8 mouse cellular contexts compared by ENCODE assay signal in genomic region chr5:38219771-38220307, GRCm38 (mm10). TPM values are rescaled to one million over a fixed set of nuclear protein-coding genes. Genes with fewer than 3 reads are reported as not detected.
DNase-seq lines count a peak whose midpoint lies in the region; ATAC-seq and TF ChIP-seq lines count a peak whose summit lies in the region.

No protein-coding gene starts in this region.

- H3K4me1 ChIP-seq in embryonic facial prominence, embryonic 12.5 days = peaks cover 20% of the 10 kb centered on the region
- peaks cover 15% of the 10 kb centered on the region for H3K4me1 ChIP-seq in stomach, embryonic 15.5 days

- no peaks in the 10 kb centered on the region for H3K27me3 ChIP-seq in C2C12 (ENCODE audit: control insufficient read depth, insufficient read depth, insufficient read length)
- H3K27me3 ChIP-seq in embryonic facial prominence, embryonic 12.5 days = no peaks in the 10 kb centered on the region
- H3K27me3 ChIP-seq in stomach, embryonic 15.5 days (replicated peaks) = no peaks in the 10 kb centered on the region

- no peak for DNase-seq in gastrocnemius, adult 2 months
- DNase-seq in gastrocnemius, adult 8-10 months (ENCODE audit: low spot score in 2 of 2) = no peak
- no peak for DNase-seq in spleen, postnatal 14 days (ENCODE audit: low spot score in 2 of 2)

- ATAC-seq in embryonic facial prominence, embryonic 12.5 days (ENCODE audit: insufficient number of reproducible peaks, insufficient read depth, low FRiP score, low TSS enrichment) = peak; percentile 71
- peak; percentile 78 for ATAC-seq in inflammation-experienced regulatory T-cells, adult 6 months
- peak; percentile 34; the same call in 1 of the 2 replicates for ATAC-seq in megakaryocyte, adult 5-6 weeks (ENCODE audit: poor library complexity, severe bottlenecking)
- ATAC-seq in stomach, embryonic 15.5 days (ENCODE audit: insufficient read depth, low FRiP score, low read depth) = peak; percentile 70

- peak overlapping the region; percentile 67 for H3K9ac ChIP-seq in embryonic facial prominence, embryonic 12.5 days
- H3K9ac ChIP-seq in stomach, embryonic 15.5 days = peak overlapping the region; percentile 79

- intact Hi-C loops in gastrocnemius, adult 2 months (cut with DNase I) = loop anchor here (2.0 kb wide), 1 partner anchor 41 kb away; the partner anchor contains the start of gene Tmem128

- H3K79me2 ChIP-seq in C2C12 (ENCODE audit: control insufficient read depth, insufficient read depth) = peaks cover 65% of the 10 kb centered on the region

- WGBS in embryonic facial prominence, embryonic 12.5 days = under 1% methylated on average over 35 of the region's 35 CpGs
- WGBS in stomach, embryonic 15.5 days = under 1% methylated on average over 35 of the region's 35 CpGs

- peak overlapping the region; percentile 90 for H3ac ChIP-seq in C2C12 (ENCODE audit: control insufficient read depth, insufficient read length, low read depth)

- H3K27ac ChIP-seq in gastrocnemius, adult 2 months = peak overlapping the region; percentile 91
- peak overlapping the region; percentile 69 for H3K27ac ChIP-seq in embryonic facial prominence, embryonic 12.5 days
- peak overlapping the region; percentile 27; the same call in 1 of the 2 replicates for H3K27ac ChIP-seq in stomach, embryonic 15.5 days

- no peaks in the 10 kb centered on the region for H3K9me3 ChIP-seq in embryonic facial prominence, embryonic 12.5 days
- H3K9me3 ChIP-seq in stomach, embryonic 15.5 days = no peaks in the 10 kb centered on the region

- H3K79me3 ChIP-seq in C2C12 (ENCODE audit: low read depth) = peaks cover 44% of the 10 kb centered on the region

- H3K4me2 ChIP-seq in embryonic facial prominence, embryonic 12.5 days (replicated peaks) = peak overlapping the region; percentile 90
- H3K4me2 ChIP-seq in stomach, embryonic 15.5 days = peak overlapping the region; percentile 72

- peak overlapping the region; percentile 98 for H3K4me3 ChIP-seq in gastrocnemius, adult 2 months
- peak overlapping the region; percentile 87 for H3K4me3 ChIP-seq in C2C12 (ENCODE audit: insufficient read depth, poor library complexity, severe bottlenecking)
- peak overlapping the region; percentile 89 for H3K4me3 ChIP-seq in embryonic facial prominence, embryonic 12.5 days
- peak overlapping the region; percentile 74 for H3K4me3 ChIP-seq in stomach, embryonic 15.5 days (replicated peaks)

- peaks cover 29% of the 10 kb centered on the region for H3K36me3 ChIP-seq in C2C12 (ENCODE audit: control insufficient read depth, insufficient read depth)
- peaks cover 28% of the 10 kb centered on the region for H3K36me3 ChIP-seq in embryonic facial prominence, embryonic 12.5 days
- H3K36me3 ChIP-seq in stomach, embryonic 15.5 days = no peaks in the 10 kb centered on the region; the same call in 1 of the 2 replicates

- no peak for TF ChIP-seq CTCF in gastrocnemius, adult 2 months (IDR thresholded peaks at IDR 0.05)
- no peak for TF ChIP-seq CTCF in C2C12 (IDR thresholded peaks at IDR 0.05; ENCODE audit: control insufficient read depth, insufficient read depth, insufficient read length)

TF ChIP-seq in C2C12, 6 proteins besides CTCF, POLR2A, EP300 and RAD21:
- no peak for TF ChIP-seq MYOD1 (IDR thresholded peaks at IDR 0.05; ENCODE audit: control insufficient read depth, insufficient read length, low read depth)
- no peak for TF ChIP-seq MYOG (IDR thresholded peaks at IDR 0.05; ENCODE audit: control insufficient read depth, extremely low read depth, insufficient read length)
- TF ChIP-seq FOSL1 (IDR thresholded peaks at IDR 0.05; ENCODE audit: insufficient read depth, low read length, poor library complexity, severe bottlenecking) = no peak
- TF ChIP-seq MAX (IDR thresholded peaks at IDR 0.05) = no peak
- TF ChIP-seq USF1 (IDR thresholded peaks at IDR 0.05; ENCODE audit: low read depth) = no peak
- no peak for TF ChIP-seq CEBPB (IDR thresholded peaks at IDR 0.05; ENCODE audit: low read depth)

RNA-seq across cellular contexts. Expression of gene Zbtb49, which starts 0.4 kb away (rescaled TPM):
- total RNA-seq in gastrocnemius, adult 2 months (2021) = 1 to 10 TPM; 2.6 to 3.1 TPM
- 1 to 10 TPM; 2.4 to 3.8 (median 3.3) TPM for total RNA-seq in gastrocnemius, adult 8-10 months (2022)
- polyA plus RNA-seq in C2C12 (2012; fragmentation: generic; extraction: Trizol) = 4.7 TPM
- 18.7 and 19.5 TPM in 2 replicates for polyA plus RNA-seq in embryonic facial prominence, embryonic 12.5 days (2016; fragmentation: Nextera tagmentation; extraction: Ambion mirVana)
- 10 to 100 TPM; 10.7 to 17.4 (median 15.3) TPM for polyA plus RNA-seq in inflammation-experienced regulatory T-cells, adult 6 months (2017; shearing (Covaris generic))
- 4.4 and 6.0 TPM in 2 replicates for total RNA-seq in megakaryocyte, adult 5-6 weeks (2015)
- total RNA-seq in megakaryocyte, adult 5-6 weeks (2017) = 4.0 and 7.7 TPM in 2 replicates
- 12.0 and 12.5 TPM in 2 replicates for polyA plus RNA-seq in stomach, embryonic 15.5 days (2015; fragmentation: Nextera tagmentation; extraction: Ambion mirVana)

RNA-seq across cellular contexts. Expression of gene Lyar, which starts 0.4 kb away (rescaled TPM):
- 10 to 100 TPM; 18.7 to 19.9 TPM for total RNA-seq in gastrocnemius, adult 2 months (2021)
- 10 to 100 TPM; 17.2 to 25.7 (median 19.4) TPM for total RNA-seq in gastrocnemius, adult 8-10 months (2022)
- polyA plus RNA-seq in C2C12 (2012; fragmentation: generic; extraction: Trizol) = 57.3 TPM
- polyA plus RNA-seq in embryonic facial prominence, embryonic 12.5 days (2016; fragmentation: Nextera tagmentation; extraction: Ambion mirVana) = 118 and 122 TPM in 2 replicates
- 10 to 100 TPM; 49.7 to 59.4 (median 50.8) TPM for polyA plus RNA-seq in inflammation-experienced regulatory T-cells, adult 6 months (2017; shearing (Covaris generic))
- 27.6 and 33.7 TPM in 2 replicates for total RNA-seq in megakaryocyte, adult 5-6 weeks (2015)
- total RNA-seq in megakaryocyte, adult 5-6 weeks (2017) = 28.1 and 45.1 TPM in 2 replicates
- 96.6 and 106 TPM in 2 replicates for polyA plus RNA-seq in stomach, embryonic 15.5 days (2015; fragmentation: Nextera tagmentation; extraction: Ambion mirVana)

RNA-seq across cellular contexts. Expression of gene Tmem128, which starts 40.1 kb away (rescaled TPM):
- total RNA-seq in gastrocnemius, adult 2 months (2021) = 1 to 10 TPM; 6.6 to 8.1 TPM
- 1 to 10 TPM; 6.7 to 8.2 (median 7.1) TPM for total RNA-seq in gastrocnemius, adult 8-10 months (2022)
- 38.3 TPM for polyA plus RNA-seq in C2C12 (2012; fragmentation: generic; extraction: Trizol)
- 66.1 and 71.3 TPM in 2 replicates for polyA plus RNA-seq in embryonic facial prominence, embryonic 12.5 days (2016; fragmentation: Nextera tagmentation; extraction: Ambion mirVana)
- polyA plus RNA-seq in inflammation-experienced regulatory T-cells, adult 6 months (2017; shearing (Covaris generic)) = 100 to 1,000 TPM; 101 to 125 (median 113) TPM
- total RNA-seq in megakaryocyte, adult 5-6 weeks (2015) = 95.8 and 96.8 TPM in 2 replicates
- 32.3 and 34.5 TPM in 2 replicates for total RNA-seq in megakaryocyte, adult 5-6 weeks (2017)
- polyA plus RNA-seq in stomach, embryonic 15.5 days (2015; fragmentation: Nextera tagmentation; extraction: Ambion mirVana) = 67.1 and 70.1 TPM in 2 replicates

RNA-seq across cellular contexts. Expression of gene Otop1, which starts 55.9 kb away (rescaled TPM):
- under 1 TPM; 0.18 to 0.20 TPM for total RNA-seq in gastrocnemius, adult 2 months (2021)
- under 1 TPM; 0.19 to 0.38 (median 0.29) TPM for total RNA-seq in gastrocnemius, adult 8-10 months (2022)
- 0.05 TPM for polyA plus RNA-seq in C2C12 (2012; fragmentation: generic; extraction: Trizol)
- polyA plus RNA-seq in embryonic facial prominence, embryonic 12.5 days (2016; fragmentation: Nextera tagmentation; extraction: Ambion mirVana) = 0.06 and 0.13 TPM in 2 replicates
- polyA plus RNA-seq in inflammation-experienced regulatory T-cells, adult 6 months (2017; shearing (Covaris generic)) = not detected
- not detected in 2 replicates for total RNA-seq in megakaryocyte, adult 5-6 weeks (2015)
- not detected in 2 replicates for total RNA-seq in megakaryocyte, adult 5-6 weeks (2017)
- polyA plus RNA-seq in stomach, embryonic 15.5 days (2015; fragmentation: Nextera tagmentation; extraction: Ambion mirVana) = not detected in 2 replicates

Comparison
In these comparisons a context has a peak if more than half of its experiments do, and no peak if none do; other contexts are left out.
1. H3K27ac ChIP-seq: peak in every context shown above with its lines; median percentile 91 in gastrocnemius, adult 2 months; 69 in embryonic facial prominence, embryonic 12.5 days; 27 in stomach, embryonic 15.5 days.